Mouse (Mus musculus): ENCODE results near the gene Rgs6. TPM values are rescaled to one million over a fixed set of nuclear protein-coding genes. Genes with fewer than 3 reads are reported as not detected.

Rgs6 gene
- polyA plus RNA-seq, 2 experiments: 0.07 to 0.20 TPM

DNA sequence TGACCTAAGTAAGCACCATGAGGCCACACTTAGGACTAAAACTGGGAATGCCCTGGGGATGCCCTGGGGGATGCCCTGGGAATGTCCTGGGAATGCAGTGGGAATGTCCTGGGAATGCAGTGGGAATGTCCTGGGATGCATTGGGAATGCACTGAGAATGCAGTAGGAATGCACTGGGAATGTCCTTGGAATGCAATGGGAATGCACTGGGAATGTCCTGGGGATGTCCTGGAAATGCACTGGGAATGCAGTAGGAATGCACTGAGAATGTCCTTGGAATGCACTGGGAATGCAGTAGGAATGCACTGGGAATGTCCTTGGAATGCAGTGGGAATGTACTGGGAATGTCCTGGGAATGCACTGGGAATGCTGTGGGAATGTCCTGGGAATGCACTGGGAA lies 25.2 kb upstream of the Rgs6 start:
- DNase-seq (ENCODE audit: low read depth in 3 of 3, low spot score in 3 of 3) (no peak), ATAC-seq (ENCODE audit: insufficient read depth) (no peak)
- no peak for TF ChIP-seq EP300 (IDR thresholded peaks at IDR 0.05; ENCODE audit: low read depth)
- no peak for TF ChIP-seq CTCF (IDR thresholded peaks at IDR 0.05; ENCODE audit: low read depth)
- Histone ChIP-seq H3K27ac (no peak overlapping the region), H3K4me1 (replicated peaks; ENCODE audit: control insufficient read depth in 2 of 2, insufficient read depth in 2 of 2, low read length in 1 of 2) (no peaks in the 10 kb centered on the region), H3K4me2 (ENCODE audit: low read depth) (no peak overlapping the region), H3K4me3 (ENCODE audit: insufficient read depth in 1 of 2, low read depth in 2 of 2, low read length in 2 of 2) (no peak overlapping the region), H3K27me3 (ENCODE audit: control insufficient read depth, insufficient read depth, low read length) (no peaks in the 10 kb centered on the region), H3K36me3 (replicated peaks; ENCODE audit: control insufficient read depth, insufficient read depth, low read depth) (no peaks in the 10 kb centered on the region), H3K9ac (replicated peaks) (no peak overlapping the region), H3K9me3 (ENCODE audit: control insufficient read depth, low read length) (no peaks in the 10 kb centered on the region)

DNA sequence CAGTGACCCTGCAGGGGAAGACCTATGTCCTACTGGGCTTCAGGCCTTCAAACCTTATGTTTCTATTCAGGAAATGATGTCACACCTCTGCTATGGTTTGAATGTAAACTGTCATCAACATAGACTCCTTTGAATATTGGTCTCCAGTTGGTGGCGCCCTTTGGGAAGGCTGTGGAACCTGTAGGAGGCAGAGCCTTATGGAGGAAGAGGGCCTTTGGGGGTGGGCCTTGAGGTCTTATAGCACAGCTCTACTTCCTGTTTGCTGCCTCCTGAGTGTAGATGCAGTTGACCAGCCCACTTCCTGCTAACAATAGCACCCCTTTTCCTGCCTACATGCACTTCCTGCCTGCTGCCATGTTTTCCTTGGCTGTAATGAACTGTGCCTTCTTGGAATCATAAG lies 19.7 kb upstream of the Rgs6 start:
- Histone ChIP-seq H3K4me2 (ENCODE audit: low read depth) (no peak overlapping the region), H3K36me3 (replicated peaks; ENCODE audit: control insufficient read depth, insufficient read depth, low read depth) (no peaks in the 10 kb centered on the region), H3K27ac (no peak overlapping the region), H3K9me3 (ENCODE audit: control insufficient read depth, low read length) (no peaks in the 10 kb centered on the region), H3K9ac (replicated peaks) (no peak overlapping the region), H3K4me1 (replicated peaks; ENCODE audit: control insufficient read depth in 2 of 2, insufficient read depth in 2 of 2, low read length in 1 of 2) (no peaks in the 10 kb centered on the region), H3K27me3 (ENCODE audit: control insufficient read depth, insufficient read depth, low read length) (no peaks in the 10 kb centered on the region), H3K4me3 (ENCODE audit: insufficient read depth in 1 of 2, low read depth in 2 of 2, low read length in 2 of 2) (no peak overlapping the region)
- DNase-seq (ENCODE audit: low read depth in 3 of 3, low spot score in 3 of 3) (no peak), ATAC-seq (ENCODE audit: insufficient read depth) (no peak)
- 79% methylated on average over 1 of the region's 1 CpGs for WGBS (ENCODE audit: insufficient replicate concordance)
- TF ChIP-seq EP300 (IDR thresholded peaks at IDR 0.05; ENCODE audit: low read depth) (no peak), CTCF (IDR thresholded peaks at IDR 0.05; ENCODE audit: low read depth) (no peak)

DNA sequence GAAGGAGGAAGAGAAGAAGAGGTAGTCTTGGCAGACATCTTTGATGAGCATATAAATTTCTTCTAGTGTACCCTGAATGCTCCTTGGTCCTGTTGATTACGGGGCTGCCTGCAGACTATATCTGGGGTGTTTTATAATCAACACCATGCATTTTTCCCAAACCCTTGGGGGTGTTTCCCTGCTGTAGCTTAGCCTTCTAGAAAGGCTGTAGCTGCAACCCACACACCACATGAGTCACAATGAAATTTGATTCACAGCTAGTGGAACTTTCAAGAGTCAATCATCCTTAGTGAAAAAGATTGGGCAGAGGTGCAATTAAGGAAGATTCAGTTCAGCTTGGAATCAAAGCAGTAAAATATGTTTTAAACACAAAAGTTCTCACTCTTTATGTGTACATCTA lies 15.4 kb upstream of the Rgs6 start:
- DNase-seq (ENCODE audit: low read depth in 3 of 3, low spot score in 3 of 3) (no peak), ATAC-seq (ENCODE audit: insufficient read depth) (no peak)
- Histone ChIP-seq H3K9ac (replicated peaks) (no peak overlapping the region), H3K4me1 (replicated peaks; ENCODE audit: control insufficient read depth in 2 of 2, insufficient read depth in 2 of 2, low read length in 1 of 2) (no peaks in the 10 kb centered on the region), H3K9me3 (ENCODE audit: control insufficient read depth, low read length) (no peaks in the 10 kb centered on the region), H3K36me3 (replicated peaks; ENCODE audit: control insufficient read depth, insufficient read depth, low read depth) (no peaks in the 10 kb centered on the region), H3K4me2 (ENCODE audit: low read depth) (no peak overlapping the region), H3K4me3 (ENCODE audit: insufficient read depth in 1 of 2, low read depth in 2 of 2, low read length in 2 of 2) (no peak overlapping the region), H3K27me3 (ENCODE audit: control insufficient read depth, insufficient read depth, low read length) (no peaks in the 10 kb centered on the region), H3K27ac (no peak overlapping the region)
- 54% methylated on average over 1 of the region's 1 CpGs for WGBS (ENCODE audit: insufficient replicate concordance)
- TF ChIP-seq CTCF (IDR thresholded peaks at IDR 0.05; ENCODE audit: low read depth): no peak
- TF ChIP-seq EP300 (IDR thresholded peaks at IDR 0.05; ENCODE audit: low read depth): no peak

DNA sequence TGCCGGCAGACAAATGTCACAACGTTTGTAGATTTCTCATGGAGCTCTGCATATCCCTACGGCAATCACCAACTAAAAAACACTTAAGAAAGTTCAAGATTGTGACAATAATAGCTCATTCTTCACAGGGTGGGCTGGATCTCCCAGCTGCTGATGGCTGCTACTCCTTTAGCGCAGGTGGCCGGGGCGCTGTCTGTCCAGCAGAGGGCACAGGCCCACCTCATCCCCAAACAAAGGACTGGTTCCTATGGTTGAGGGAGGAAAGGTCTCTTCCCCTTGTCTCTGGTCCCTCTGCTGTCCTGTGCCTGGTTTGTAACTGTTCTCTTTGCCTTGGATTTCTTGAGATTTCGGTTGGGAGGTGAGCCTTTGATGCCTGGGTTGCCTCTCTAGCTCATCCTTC lies 1.5 kb upstream of the Rgs6 start:
- H3K27me3 ChIP-seq (ENCODE audit: control insufficient read depth, insufficient read depth, low read length): no peaks in the 10 kb centered on the region
- H3K4me3 ChIP-seq (ENCODE audit: insufficient read depth in 1 of 2, low read depth in 2 of 2, low read length in 2 of 2): no peak overlapping the region
- ATAC-seq (ENCODE audit: insufficient read depth) (no peak), DNase-seq (ENCODE audit: low read depth in 3 of 3, low spot score in 3 of 3) (no peak)
- no peak overlapping the region for H3K9ac ChIP-seq (replicated peaks)
- no peak overlapping the region for H3K27ac ChIP-seq
- H3K4me2 ChIP-seq (ENCODE audit: low read depth): no peak overlapping the region
- H3K4me1 ChIP-seq (replicated peaks; ENCODE audit: control insufficient read depth in 2 of 2, insufficient read depth in 2 of 2, low read length in 1 of 2): no peaks in the 10 kb centered on the region
- WGBS (ENCODE audit: insufficient replicate concordance): 45% methylated on average over 7 of the region's 7 CpGs
- TF ChIP-seq CTCF (IDR thresholded peaks at IDR 0.05; ENCODE audit: low read depth) (peak; percentile 49), EP300 (IDR thresholded peaks at IDR 0.05; ENCODE audit: low read depth) (no peak)
- H3K36me3 ChIP-seq (replicated peaks; ENCODE audit: control insufficient read depth, insufficient read depth, low read depth): no peaks in the 10 kb centered on the region
- no peaks in the 10 kb centered on the region for H3K9me3 ChIP-seq (ENCODE audit: control insufficient read depth, low read length)

DNA sequence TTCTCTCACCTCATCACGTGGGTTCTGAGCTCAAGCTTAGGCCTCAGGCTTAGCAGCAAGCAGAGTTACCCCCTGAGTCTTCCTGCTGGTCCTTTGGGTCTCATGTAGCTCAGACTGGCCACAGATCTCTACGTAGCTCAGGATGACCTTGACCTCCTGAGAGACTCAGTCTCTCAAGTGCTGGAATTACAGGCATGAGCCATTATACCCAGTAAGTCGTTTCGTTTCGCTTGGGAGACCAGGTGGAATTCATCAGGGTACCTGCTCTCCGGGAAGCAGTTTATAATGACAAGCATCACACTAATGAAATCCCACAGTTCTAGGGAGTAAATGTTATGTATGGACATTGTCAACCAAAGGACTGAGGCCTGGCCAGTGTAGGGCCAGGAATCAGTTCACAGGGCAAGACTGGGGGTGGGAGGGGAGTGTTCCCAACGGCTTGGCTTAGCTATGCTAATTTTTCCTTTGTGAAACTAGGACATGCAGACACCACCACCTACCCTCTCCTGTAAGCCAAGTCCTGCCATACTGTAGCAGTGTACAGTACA lies 670 bp upstream of the Rgs6 start:
- WGBS (ENCODE audit: insufficient replicate concordance): 61% methylated on average over 7 of the region's 7 CpGs
- Histone ChIP-seq H3K27ac (no peak overlapping the region), H3K27me3 (ENCODE audit: control insufficient read depth, insufficient read depth, low read length) (no peaks in the 10 kb centered on the region), H3K4me3 (ENCODE audit: insufficient read depth in 1 of 2, low read depth in 2 of 2, low read length in 2 of 2) (no peak overlapping the region), H3K9me3 (ENCODE audit: control insufficient read depth, low read length) (no peaks in the 10 kb centered on the region), H3K36me3 (replicated peaks; ENCODE audit: control insufficient read depth, insufficient read depth, low read depth) (no peaks in the 10 kb centered on the region), H3K4me1 (replicated peaks; ENCODE audit: control insufficient read depth in 2 of 2, insufficient read depth in 2 of 2, low read length in 1 of 2) (no peaks in the 10 kb centered on the region), H3K4me2 (ENCODE audit: low read depth) (no peak overlapping the region), H3K9ac (replicated peaks) (no peak overlapping the region)
- no peak for DNase-seq (ENCODE audit: low read depth in 3 of 3, low spot score in 3 of 3)
- no peak for ATAC-seq (ENCODE audit: insufficient read depth)
- TF ChIP-seq CTCF (IDR thresholded peaks at IDR 0.05; ENCODE audit: low read depth) (no peak), EP300 (IDR thresholded peaks at IDR 0.05; ENCODE audit: low read depth) (no peak)

All from liver, embryonic 14.5 days (tissue).